Mouse (Mus musculus) myocyte (in vitro differentiated cells): ENCODE results near the gene Tpm1.

ENCODE experiments used
- E2F4 ChIP-seq: IDR thresholded peaks from one replicate; pipeline ENCODE4 v1.6.1; 2011; ENCODE audit warnings: mild to moderate bottlenecking, control low read depth, moderate library complexity; ENCODE audit not compliant: insufficient read depth
- MAX ChIP-seq: IDR thresholded peaks from one replicate; pipeline ENCODE4 v1.6.1; 2011; ENCODE audit warnings: low read depth, mild to moderate bottlenecking, control low read depth
- MYOD1 ChIP-seq, 3 experiments: IDR thresholded peaks; one replicate each; pipeline ENCODE4 v1.6.1; 2011; ENCODE audit warnings: control low read depth in 2 of 3, low read depth in 2 of 3, mild to moderate bottlenecking in 2 of 3, moderate library complexity in 1 of 3; ENCODE audit not compliant: insufficient read length in 2 of 3, control insufficient read depth in 1 of 3
- POLR2A ChIP-seq: IDR thresholded peaks from one replicate; pipeline ENCODE4 v1.6.1; 2011; ENCODE audit warnings: low read depth, mild to moderate bottlenecking, control low read depth, moderate library complexity; ENCODE audit not compliant: insufficient read length
- POLR2AphosphoS2 ChIP-seq: IDR thresholded peaks from one replicate; pipeline ENCODE4 v1.6.1; 2011; ENCODE audit warnings: low read depth, control low read depth; ENCODE audit not compliant: insufficient read length
- REST ChIP-seq: IDR thresholded peaks from one replicate; pipeline ENCODE4 v1.6.1; 2011; ENCODE audit warnings: mild to moderate bottlenecking, control low read depth, moderate library complexity; ENCODE audit not compliant: insufficient read depth, insufficient read length
- SRF ChIP-seq: IDR thresholded peaks from one replicate; pipeline ENCODE4 v1.6.1; 2011; ENCODE audit warnings: low read depth; ENCODE audit not compliant: control insufficient read depth, insufficient read length
- TCF12 ChIP-seq: IDR thresholded peaks from one replicate; pipeline ENCODE4 v1.6.1; 2011; ENCODE audit warnings: mild to moderate bottlenecking, control low read depth; ENCODE audit not compliant: poor library complexity, insufficient read depth, severe bottlenecking
- USF1 ChIP-seq: IDR thresholded peaks from one replicate; pipeline ENCODE4 v1.6.1; 2011; ENCODE audit warnings: low read depth, mild to moderate bottlenecking, control low read depth, moderate library complexity

DNA sequence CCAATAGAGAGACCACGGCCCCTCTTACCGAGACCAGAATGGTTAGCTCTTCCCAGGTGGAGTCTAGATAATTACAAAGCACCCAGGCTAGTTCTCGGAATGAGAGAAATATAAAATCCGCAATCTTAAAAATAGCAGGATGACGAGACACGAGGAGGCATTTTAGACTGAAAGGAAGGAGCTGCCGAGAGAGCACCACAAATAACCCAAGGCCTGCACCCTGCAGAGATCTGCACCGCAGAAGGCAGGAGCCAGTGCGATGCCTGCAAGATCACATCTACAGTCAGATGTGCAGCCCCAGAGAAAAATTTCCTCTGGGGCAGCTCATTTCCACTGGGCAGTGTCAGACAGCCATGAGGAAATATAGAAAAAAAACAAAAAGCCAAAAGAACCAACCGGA, 16.2 kb downstream of the Tpm1 start:
- TF ChIP-seq TCF12 (no peak), POLR2A (no peak), E2F4 (no peak), USF1 (no peak), SRF (no peak), MAX (no peak), MYOD1 (IDR thresholded peaks at IDR 0.05; ENCODE audit: control insufficient read depth in 1 of 3, insufficient read length in 2 of 3, low read depth in 2 of 3) (no peak), POLR2AphosphoS2 (no peak), REST (no peak)
